Mouse (Mus musculus) cortical plate, adult 2 months (tissue): ENCODE results near the gene Tmem50a. TPM values are rescaled to one million over a fixed set of nuclear protein-coding genes. Genes with fewer than 3 reads are reported as not detected.

Source experiments
- H3K27ac ChIP-seq: fragments of 200-500 bp; 2 replicates; pipeline ENCODE4 v1.5.1; 2012; ENCODE audit warnings: low read length, control low read depth, inconsistent platforms; ENCODE audit not compliant: insufficient read depth
- H3K4me1 ChIP-seq: fragments of 200-500 bp; 2 replicates; pipeline ENCODE4 v1.6.1; 2011; ENCODE audit warnings: low read length; ENCODE audit not compliant: control insufficient read depth, insufficient read depth
- H3K4me3 ChIP-seq: fragments of 200-500 bp; 2 replicates; pipeline ENCODE4 v1.5.1; 2011; ENCODE audit warnings: mild to moderate bottlenecking, low read length, control low read depth; ENCODE audit not compliant: insufficient read depth
- CTCF ChIP-seq: fragments of 200-500 bp; IDR thresholded peaks from 2 replicates; pipeline ENCODE4 v1.5.1; 2011; ENCODE audit warnings: mild to moderate bottlenecking, control low read depth, low read length; ENCODE audit not compliant: insufficient read depth; ENCODE audit errors: extremely low read depth
- POLR2A ChIP-seq: fragments of 200-500 bp; IDR thresholded peaks from 2 replicates; pipeline ENCODE4 v1.6.1; 2011; ENCODE audit warnings: mild to moderate bottlenecking, low read length, control low read depth; ENCODE audit not compliant: insufficient read depth; ENCODE audit errors: extremely low read depth
- polyA plus RNA-seq: library from polyadenylated mRNA; depleted of rRNA; stranded (reverse); fragments of >200 nt; gene quantifications from 2 replicates; pipeline ENCODE4 v1.2.3, GENCODE M21; 2012

Tmem50a gene
- polyA plus RNA-seq, 1 experiment, result 171 TPM

DNA sequence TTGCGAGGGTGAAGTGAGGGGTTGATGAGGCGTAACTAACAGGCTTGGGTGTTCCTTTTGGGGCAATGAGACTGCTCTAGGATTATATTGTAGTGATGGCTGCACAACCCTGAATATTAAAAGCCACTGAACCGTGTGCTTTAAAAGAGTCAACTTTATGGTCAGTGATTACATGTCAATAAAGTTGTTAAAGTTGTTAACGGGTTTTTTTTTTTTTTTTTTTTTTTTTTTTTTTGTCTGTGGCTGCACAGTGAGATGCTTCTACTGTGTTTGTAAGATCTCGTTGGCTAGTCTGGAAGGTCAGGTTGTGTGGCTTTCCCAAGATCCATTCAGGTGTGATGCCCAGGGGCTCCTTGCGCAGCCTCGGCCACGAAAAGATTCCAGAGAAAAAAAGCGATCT is 25.1 kb upstream of the Tmem50a start:
- Histone ChIP-seq H3K27ac (no peak overlapping the region), H3K4me3 (no peak overlapping the region), H3K4me1 (no peaks in the 10 kb centered on the region)
- TF ChIP-seq POLR2A (no peak), CTCF (no peak)

DNA sequence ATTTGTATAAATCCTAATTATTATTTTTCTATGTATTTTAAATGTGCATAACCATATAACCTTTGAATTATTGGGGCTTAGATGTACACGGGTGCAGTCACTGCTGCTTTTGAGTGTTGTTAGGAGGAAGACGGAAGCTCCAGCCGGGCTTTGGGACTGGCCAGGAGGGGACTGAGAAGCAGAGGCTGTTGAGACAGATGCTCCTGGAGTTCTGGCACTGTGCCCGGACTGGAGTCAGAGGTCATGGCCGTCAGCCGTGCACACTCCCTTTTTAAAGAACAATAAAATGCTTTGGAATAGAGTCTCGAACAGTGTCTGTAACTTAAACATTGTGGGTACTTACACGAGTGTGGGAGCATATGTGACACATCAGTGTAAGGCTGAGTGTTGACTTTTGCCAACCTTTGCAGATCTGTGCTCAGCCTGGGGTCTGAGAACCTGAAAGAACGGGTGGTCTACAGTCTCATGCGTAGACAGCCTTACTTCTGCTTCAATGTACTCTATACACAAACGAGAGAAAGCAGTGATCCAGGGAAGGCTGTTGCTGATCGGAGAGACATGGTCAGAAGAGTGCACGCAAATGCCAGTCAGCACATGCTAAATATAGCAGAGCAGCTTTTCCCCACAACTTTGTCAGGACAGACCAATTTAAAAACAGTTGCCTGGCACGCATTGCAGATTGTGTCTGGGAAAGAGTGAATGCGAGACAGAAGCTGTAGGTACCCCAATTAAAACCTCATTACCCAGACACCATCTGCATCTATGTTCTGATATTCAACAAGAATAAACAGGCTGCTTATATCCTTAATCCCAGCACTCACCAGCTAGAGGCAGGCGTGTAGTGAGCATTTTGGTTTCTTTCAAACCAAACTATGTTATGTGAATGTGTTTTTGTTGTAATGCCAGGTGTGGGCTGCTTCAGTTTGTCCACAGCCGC is 22.7 kb upstream of the Tmem50a start:
- no peak overlapping the region for H3K4me3 ChIP-seq
- no peaks in the 10 kb centered on the region for H3K4me1 ChIP-seq
- H3K27ac ChIP-seq, result no peak overlapping the region
- TF ChIP-seq CTCF (no peak), POLR2A (no peak)

DNA sequence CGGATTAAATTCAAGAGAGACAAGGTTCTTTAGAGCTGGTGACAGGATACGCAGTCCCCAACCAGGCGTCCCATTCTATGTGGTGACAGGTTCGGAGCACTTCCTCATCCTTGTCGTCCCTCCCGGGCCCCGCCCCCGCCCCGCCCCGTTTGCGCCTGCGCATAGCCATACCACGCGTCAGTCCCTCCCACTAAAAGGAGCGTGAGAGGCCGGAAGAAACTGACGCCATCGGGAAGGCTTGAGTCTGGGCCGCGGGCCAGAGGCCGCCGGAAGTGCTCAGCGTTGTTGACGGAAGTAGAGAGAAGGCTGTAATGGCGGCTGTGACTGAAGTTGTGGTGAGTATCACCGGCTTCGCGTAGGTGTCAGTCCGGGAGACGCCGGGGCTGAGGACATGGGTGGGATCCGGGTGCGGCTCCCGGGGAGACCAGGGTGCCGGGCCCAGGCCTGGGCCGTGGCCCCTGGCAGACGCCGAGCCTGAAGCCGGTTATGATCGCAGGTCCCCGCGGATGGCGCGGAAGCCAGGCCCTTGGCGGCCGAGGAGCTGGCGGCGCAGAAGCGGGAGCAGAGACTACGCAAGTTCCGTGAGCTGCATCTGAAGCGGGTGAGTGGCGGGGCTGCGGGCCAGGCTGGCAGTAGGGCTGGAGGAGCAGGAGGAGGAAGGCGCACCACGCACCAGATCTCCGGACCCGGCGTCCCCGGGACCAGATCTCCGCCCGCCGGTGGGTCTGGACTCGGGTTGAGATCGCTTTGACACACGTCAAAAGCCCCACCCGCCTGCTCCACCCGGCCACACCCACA is 16.1 kb upstream of the Tmem50a start, which contains the start of gene Syf2:
Syf2 (plus strand) TSS at position 215 of the 798 bp plus-strand sequence.
- Histone ChIP-seq H3K4me1 (peaks cover 3% of the 10 kb centered on the region), H3K4me3 (peak within 1 kb of the TSS; percentile 79), H3K27ac (0 out of 2 replicates have a peak within 1 kb of the TSS, but pooled peaks have one; percentile 66)
- peak; percentile 76 for TF ChIP-seq POLR2A
- TF ChIP-seq CTCF, result no peak

DNA sequence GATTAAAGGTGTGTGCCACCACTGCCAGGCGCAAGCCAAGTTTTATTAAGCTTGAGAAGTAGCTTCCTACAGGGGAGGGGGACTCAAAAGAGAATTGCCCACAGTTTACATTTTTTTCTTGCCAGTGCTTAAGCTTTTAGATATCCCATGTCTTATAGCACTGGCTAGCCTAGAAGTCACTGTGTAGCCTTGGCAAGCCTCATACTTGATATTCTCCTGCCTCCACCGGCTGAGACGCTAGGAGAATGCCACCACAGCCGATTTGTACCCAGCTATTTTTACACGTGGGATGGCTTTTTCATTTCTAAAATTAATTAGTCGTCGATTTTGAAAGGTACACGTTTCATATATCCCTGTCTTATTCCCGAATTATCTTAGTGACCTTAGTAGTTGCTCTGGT is 15.4 kb upstream of the Tmem50a start:
- Histone ChIP-seq H3K27ac (0 out of 2 replicates have a peak overlapping the region, but pooled peaks have one; percentile 38), H3K4me1 (peaks cover 4% of the 10 kb centered on the region), H3K4me3 (peak overlapping the region; percentile 79)
- TF ChIP-seq CTCF (no peak), POLR2A (no peak)

DNA sequence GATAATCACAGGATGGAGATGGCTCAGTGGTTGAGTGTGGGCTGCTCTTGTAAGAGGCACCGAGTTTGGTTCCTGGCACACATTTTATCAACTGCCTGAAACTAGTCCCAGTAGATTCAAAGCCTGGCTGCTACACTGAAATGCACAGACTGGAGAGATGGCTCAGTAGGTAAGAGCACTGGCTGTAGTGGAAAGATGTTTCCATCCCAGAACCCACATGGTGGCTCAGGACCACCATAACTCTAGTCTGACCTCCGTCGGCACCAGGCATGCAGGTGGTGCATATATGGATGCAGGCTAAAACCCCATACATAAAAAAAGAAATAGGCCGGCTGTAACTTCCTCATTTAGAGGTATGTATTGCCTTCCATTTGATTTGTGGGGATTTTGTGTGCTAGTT is 14.7 kb upstream of the Tmem50a start:
- H3K4me1 ChIP-seq, result peaks cover 4% of the 10 kb centered on the region
- TF ChIP-seq CTCF, result no peak
- TF ChIP-seq POLR2A, result no peak
- H3K4me3 ChIP-seq, result no peak overlapping the region
- H3K27ac ChIP-seq, result no peak overlapping the region

DNA sequence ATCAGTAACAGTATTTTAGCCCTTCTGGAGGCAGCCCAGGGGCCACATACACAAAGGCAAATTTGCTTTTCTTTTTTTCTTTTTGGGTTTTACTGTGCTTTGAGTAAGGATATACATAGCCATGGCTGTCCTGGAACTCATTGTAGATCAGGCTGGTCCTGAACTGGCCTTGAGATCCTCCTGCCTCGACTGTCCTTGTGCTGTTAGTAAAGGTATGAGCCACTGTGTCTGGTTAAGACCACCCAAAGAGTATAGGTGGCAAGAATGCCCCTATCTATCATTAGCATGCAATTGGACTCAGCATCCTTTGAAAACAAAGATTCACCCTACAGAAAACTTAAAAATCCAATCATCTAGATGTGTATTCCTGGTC is 13.6 kb upstream of the Tmem50a start:
- no peak for TF ChIP-seq CTCF
- TF ChIP-seq POLR2A, result no peak
- Histone ChIP-seq H3K4me1 (peaks cover 4% of the 10 kb centered on the region), H3K27ac (no peak overlapping the region), H3K4me3 (no peak overlapping the region)

DNA sequence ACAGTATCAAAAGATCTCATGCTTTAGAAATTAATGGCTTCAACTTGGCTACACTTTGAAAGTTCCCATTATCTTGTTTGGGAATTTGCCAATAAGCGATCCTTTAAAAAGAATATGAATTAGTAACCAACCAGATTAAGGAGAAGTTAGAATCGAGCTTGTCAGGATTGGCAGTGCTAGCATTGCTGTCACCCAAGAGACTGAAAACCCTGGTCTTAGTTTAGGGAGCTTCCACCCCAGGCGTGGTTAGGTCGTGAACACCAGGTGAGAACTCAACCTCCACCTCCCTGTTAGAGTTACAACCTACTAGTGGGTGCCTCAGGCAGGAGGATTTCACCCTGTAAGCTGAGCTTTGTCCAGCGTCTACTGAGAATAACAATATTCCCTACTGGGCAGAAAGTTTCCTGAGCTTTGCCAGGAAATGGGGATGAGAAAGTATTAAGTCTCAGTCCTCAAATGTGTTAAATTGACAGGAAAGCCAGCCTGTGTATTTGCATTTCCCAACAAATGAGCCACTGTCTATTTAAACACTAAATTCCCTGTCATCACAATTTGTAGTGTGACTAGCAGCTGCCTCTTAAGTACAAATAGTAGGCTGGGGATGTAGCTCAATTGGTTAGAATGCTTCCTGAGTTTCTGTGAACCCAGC is 13.1 kb upstream of the Tmem50a start:
- TF ChIP-seq CTCF, result no peak
- TF ChIP-seq POLR2A, result 0 out of 2 replicates have a peak, but pooled peaks have one; percentile 38
- H3K4me3 ChIP-seq, result no peak overlapping the region
- peaks cover 4% of the 10 kb centered on the region for H3K4me1 ChIP-seq
- no peak overlapping the region for H3K27ac ChIP-seq

DNA sequence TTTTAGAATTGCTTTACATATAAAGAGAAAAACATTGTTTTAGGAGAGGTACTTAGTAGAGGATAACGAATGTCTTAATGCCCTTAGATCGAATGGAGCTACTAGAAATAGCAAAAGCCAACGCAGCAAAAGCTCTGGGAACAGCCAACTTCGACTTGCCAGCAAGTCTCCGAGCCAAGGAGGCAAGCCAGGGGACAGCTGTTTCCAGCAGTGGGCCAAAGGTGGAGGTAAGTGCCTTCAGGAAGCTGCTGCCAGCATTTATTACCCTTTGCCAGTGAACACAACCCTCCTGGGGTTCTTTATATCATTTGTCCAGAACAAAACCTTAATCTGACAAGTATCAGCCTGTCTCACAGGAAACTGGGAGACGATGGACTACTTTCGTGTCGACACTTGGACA is 10.4 kb upstream of the Tmem50a start:
- Histone ChIP-seq H3K27ac (no peak overlapping the region), H3K4me3 (peak overlapping the region; percentile 74), H3K4me1 (peaks cover 4% of the 10 kb centered on the region)
- TF ChIP-seq CTCF (no peak), POLR2A (no peak)

DNA sequence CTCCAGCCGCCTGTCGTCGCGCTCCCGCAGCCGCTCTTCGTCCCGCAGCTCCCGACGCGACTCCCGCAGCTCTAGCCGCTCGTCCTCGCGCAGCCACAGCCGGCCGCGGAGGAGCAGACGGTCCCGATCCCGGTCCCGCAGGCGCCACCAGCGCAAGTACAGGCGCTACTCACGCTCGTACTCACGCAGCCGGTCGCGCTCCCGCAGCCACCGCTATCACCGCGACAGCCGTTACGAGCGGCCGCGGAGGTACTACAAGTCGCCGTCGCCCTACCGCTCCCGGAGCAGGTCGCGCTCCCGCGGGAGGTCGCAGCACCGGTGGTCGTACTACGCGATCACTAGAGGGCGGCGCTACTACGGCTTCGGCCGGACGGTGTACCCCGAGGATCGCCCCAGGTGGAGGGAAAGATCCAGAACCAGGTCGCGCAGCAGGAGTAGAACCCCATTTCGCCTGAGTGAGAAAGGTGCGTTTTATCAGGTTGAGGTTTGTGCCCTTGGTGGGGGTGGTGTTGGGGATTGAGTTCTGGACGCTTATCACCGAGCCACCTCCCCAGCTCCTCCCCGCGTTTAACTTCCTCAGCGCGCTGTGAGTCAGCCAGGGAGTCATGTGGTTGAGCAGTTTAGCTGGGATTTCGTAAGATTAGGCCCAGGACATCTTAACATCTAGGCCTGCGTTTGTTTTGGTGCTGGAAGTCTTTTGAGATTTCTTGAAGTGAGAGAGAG is 9.4 kb upstream of the Tmem50a start:
- TF ChIP-seq POLR2A (0 out of 2 replicates have a peak, but pooled peaks have one; percentile 4), CTCF (no peak)

More for the DNA sequence above, 9.4 kb upstream of the Tmem50a start:
- peak overlapping the region; percentile 97 for H3K27ac ChIP-seq
- H3K4me1 ChIP-seq, result peaks cover 3% of the 10 kb centered on the region
- H3K4me3 ChIP-seq, result peak overlapping the region; percentile 74
